Mouse (Mus musculus) embryonic facial prominence, embryonic 11.5 days (tissue): ENCODE data around the gene Ankrd39. TPM values are rescaled to one million over a fixed set of nuclear protein-coding genes. Genes with fewer than 3 reads are reported as not detected.

ENCODE experiments used
- ATAC-seq: fragments of 200-750 bp; cut with Nextera tagmentation; replicated peaks from 2 replicates; pipeline ENCODE4 v1.8.0; 2017; ENCODE audit warnings: low read depth; ENCODE audit not compliant: insufficient number of reproducible peaks, low FRiP score, low TSS enrichment
- DNase-seq: peaks from one replicate; pipeline ENCODE4 v3.0.0-alpha.2; 2015; ENCODE audit warnings: low spot score
- H3K27ac ChIP-seq: fragments of 300-500 bp; sonication (generic); replicated peaks from 2 replicates; pipeline ENCODE4 v1.5.1; 2014; ENCODE audit warnings: mild to moderate bottlenecking, low read depth, low read length, control low read depth
- H3K27me3 ChIP-seq: fragments of 300-500 bp; sonication (generic); 2 replicates; pipeline ENCODE4 v1.6.1; 2014; ENCODE audit warnings: mild to moderate bottlenecking, low read length, moderate library complexity, mixed read lengths; ENCODE audit not compliant: control insufficient read depth, insufficient read depth
- H3K36me3 ChIP-seq: fragments of 300-500 bp; sonication (generic); replicated peaks from 2 replicates; pipeline ENCODE4 v1.6.1; 2014; ENCODE audit warnings: low read depth, mild to moderate bottlenecking, low read length, moderate library complexity, mixed read lengths; ENCODE audit not compliant: control insufficient read depth, insufficient read depth
- H3K4me1 ChIP-seq: fragments of 300-500 bp; sonication (generic); 2 replicates; pipeline ENCODE4 v1.6.1; 2014; ENCODE audit warnings: low read length, mixed read lengths; ENCODE audit not compliant: control insufficient read depth, insufficient read depth
- H3K4me2 ChIP-seq: fragments of 300-500 bp; sonication (generic); 2 replicates; pipeline ENCODE4 v1.6.1; 2014; ENCODE audit warnings: low read depth, mild to moderate bottlenecking, control low read depth, low read length, moderate library complexity
- H3K4me3 ChIP-seq: fragments of 300-500 bp; sonication (generic); 2 replicates; pipeline ENCODE4 v1.5.1; 2014; ENCODE audit warnings: low read depth, low read length, control low read depth
- H3K9ac ChIP-seq: fragments of 300-500 bp; sonication (generic); replicated peaks from 2 replicates; pipeline ENCODE4 v1.6.1; 2014; ENCODE audit warnings: mild to moderate bottlenecking, control low read depth, low read length
- H3K9me3 ChIP-seq: fragments of 300-500 bp; sonication (generic); replicated peaks from 2 replicates; pipeline ENCODE4 v1.6.1; 2016; ENCODE audit warnings: mild to moderate bottlenecking, low read length, inconsistent platforms, mixed read lengths; ENCODE audit not compliant: control insufficient read depth
- WGBS: fragments of 180-500 bp; shearing (Covaris S2); extraction: QIAGEN DNeasy Blood & Tissue Kit; methylation state at CpG from one replicate; pipeline ENCODE4 v1.1.7; 2014; 5-methylcytosine and 5-hydroxymethylcytosine counted together
- polyA plus RNA-seq: library from polyadenylated mRNA; unstranded; fragments of >200 nt; fragmentation: Nextera tagmentation; extraction: Ambion mirVana; gene quantifications from 2 replicates; pipeline ENCODE4 v1.2.1, GENCODE M21; 2014

Ankrd39 gene
- polyA plus RNA-seq, 1 experiment from 2014 or later: 11.9 TPM

- ATAC-seq (peak; percentile 36), DNase-seq (no peak)
- Histone ChIP-seq H3K27ac (peak overlapping the region; percentile 81), H3K27me3 (no peaks in the 10 kb centered on the region), H3K4me2 (peak overlapping the region; percentile 38; the same call in 1 of the 2 replicates), H3K9me3 (no peaks in the 10 kb centered on the region), H3K9ac (peak overlapping the region; percentile 37), H3K36me3 (no peaks in the 10 kb centered on the region), H3K4me1 (peaks cover 14% of the 10 kb centered on the region), H3K4me3 (no peak overlapping the region; the same call in 1 of the 2 replicates)
- 10% methylated on average over 6 of the region's 6 CpGs for WGBS
Observed at GRCm38 (mm10) chr1:36579974-36580383, 32.7 kb upstream of the Ankrd39 start.

- 57% methylated on average over 6 of the region's 6 CpGs for WGBS
- Histone ChIP-seq H3K4me3 (no peak overlapping the region), H3K27ac (no peak overlapping the region), H3K27me3 (no peaks in the 10 kb centered on the region), H3K9ac (no peak overlapping the region), H3K36me3 (no peaks in the 10 kb centered on the region), H3K4me1 (peaks cover 14% of the 10 kb centered on the region), H3K9me3 (no peaks in the 10 kb centered on the region), H3K4me2 (no peak overlapping the region)
- no peak for DNase-seq
- ATAC-seq: no peak
Observed at GRCm38 (mm10) chr1:36576991-36577675, 29.9 kb upstream of the Ankrd39 start.

- H3K27ac ChIP-seq: 0 out of 2 replicates have a peak overlapping the region, but pooled peaks have one; percentile 14
- DNase-seq: no peak
- H3K4me3 ChIP-seq: no peak overlapping the region
- peaks cover 6% of the 10 kb centered on the region for H3K4me1 ChIP-seq
- WGBS: 53% methylated on average over 6 of the region's 6 CpGs
- H3K36me3 ChIP-seq: no peaks in the 10 kb centered on the region
- no peaks in the 10 kb centered on the region for H3K27me3 ChIP-seq
- no peak for ATAC-seq
- no peak overlapping the region for H3K9ac ChIP-seq
- no peak overlapping the region for H3K4me2 ChIP-seq
- no peaks in the 10 kb centered on the region for H3K9me3 ChIP-seq
Observed at GRCm38 (mm10) chr1:36575347-36575746, 28.1 kb upstream of the Ankrd39 start.

- no peaks in the 10 kb centered on the region for H3K27me3 ChIP-seq
- H3K4me1 ChIP-seq: no peaks in the 10 kb centered on the region
- no peaks in the 10 kb centered on the region for H3K36me3 ChIP-seq
- no peak overlapping the region for H3K27ac ChIP-seq
- ATAC-seq: no peak
- no peak overlapping the region for H3K4me3 ChIP-seq
- no peak overlapping the region for H3K4me2 ChIP-seq
- no peaks in the 10 kb centered on the region for H3K9me3 ChIP-seq
- 77% methylated on average over 5 of the region's 5 CpGs for WGBS
- no peak for DNase-seq
- no peak overlapping the region for H3K9ac ChIP-seq
Observed at GRCm38 (mm10) chr1:36574196-36574955, 27.1 kb upstream of the Ankrd39 start.

- no peak overlapping the region for H3K4me3 ChIP-seq
- H3K27me3 ChIP-seq: no peaks in the 10 kb centered on the region
- no peak overlapping the region for H3K9ac ChIP-seq
- ATAC-seq (no peak), DNase-seq (no peak)
- no peaks in the 10 kb centered on the region for H3K9me3 ChIP-seq
- 81% methylated on average over 8 of the region's 8 CpGs for WGBS
- H3K4me1 ChIP-seq: no peaks in the 10 kb centered on the region
- H3K36me3 ChIP-seq: no peaks in the 10 kb centered on the region
- no peak overlapping the region for H3K4me2 ChIP-seq
- H3K27ac ChIP-seq: no peak overlapping the region
Observed at GRCm38 (mm10) chr1:36573524-36573923, 26.3 kb upstream of the Ankrd39 start.

- H3K27me3 ChIP-seq: no peaks in the 10 kb centered on the region
- DNase-seq: no peak
- WGBS: 58% methylated on average over 1 of the region's 1 CpGs
Observed at GRCm38 (mm10) chr1:36572709-36573108, 25.5 kb upstream of the Ankrd39 start.

GRCm38 (mm10) chr1:36572140-36572700 lies 25.0 kb upstream of the Ankrd39 start:
- 64% methylated on average over 2 of the region's 2 CpGs for WGBS
- no peak overlapping the region for H3K27ac ChIP-seq

More at GRCm38 (mm10) chr1:36572709-36573108, 25.5 kb upstream of the Ankrd39 start:
- ATAC-seq: no peak
- Histone ChIP-seq H3K4me1 (no peaks in the 10 kb centered on the region), H3K4me3 (no peak overlapping the region), H3K4me2 (no peak overlapping the region), H3K27ac (no peak overlapping the region), H3K9ac (no peak overlapping the region), H3K9me3 (no peaks in the 10 kb centered on the region), H3K36me3 (no peaks in the 10 kb centered on the region)

GRCm38 (mm10) chr1:36571627-36572026 lies 24.4 kb upstream of the Ankrd39 start:
- H3K4me3 ChIP-seq: no peak overlapping the region
- ATAC-seq (no peak; the same call in 1 of the 2 replicates), DNase-seq (no peak)
- H3K9ac ChIP-seq: no peak overlapping the region
- H3K9me3 ChIP-seq: no peaks in the 10 kb centered on the region
- no peak overlapping the region for H3K27ac ChIP-seq
- H3K27me3 ChIP-seq: no peaks in the 10 kb centered on the region
- H3K4me2 ChIP-seq: no peak overlapping the region
- 29% methylated on average over 6 of the region's 6 CpGs for WGBS
- no peaks in the 10 kb centered on the region for H3K36me3 ChIP-seq
- H3K4me1 ChIP-seq: no peaks in the 10 kb centered on the region

More at GRCm38 (mm10) chr1:36572140-36572700, 25.0 kb upstream of the Ankrd39 start:
- no peak for ATAC-seq
- Histone ChIP-seq H3K4me1 (no peaks in the 10 kb centered on the region), H3K9ac (no peak overlapping the region), H3K36me3 (no peaks in the 10 kb centered on the region), H3K4me2 (no peak overlapping the region), H3K4me3 (no peak overlapping the region), H3K9me3 (no peaks in the 10 kb centered on the region), H3K27me3 (no peaks in the 10 kb centered on the region)
- no peak for DNase-seq
